Mouse (Mus musculus) heart, postnatal 4 days (tissue): ENCODE data around the gene Cyth1. TPM values are rescaled to one million over a fixed set of nuclear protein-coding genes. Genes with fewer than 3 reads are reported as not detected.
A peak's percentile ranks its signal among the peaks of the same experiment; 100 is the strongest.

ENCODE experiments used
- DNase-seq: peaks from one replicate; pipeline ENCODE4 v3.0.0; 2021
- total RNA-seq, 2 experiments: library from RNA; stranded (reverse); gene quantifications; 2 replicates each; pipeline ENCODE4 v1.2.3; 2021

Gene Cyth1
- total RNA-seq, 2 experiments from 2014 or later = 38.3 to 39.1 TPM

GRCm38 (mm10) chr11:118102838-118103237 lies 145.6 kb downstream of the Cyth1 start:
- peak; percentile 94 for DNase-seq

GRCm38 (mm10) chr11:118101133-118101532 lies 147.3 kb downstream of the Cyth1 start:
- no peak for DNase-seq

GRCm38 (mm10) chr11:118096736-118097135 lies 151.7 kb downstream of the Cyth1 start:
- DNase-seq = no peak

GRCm38 (mm10) chr11:118095004-118095403 lies 153.4 kb downstream of the Cyth1 start:
- DNase-seq = no peak

- no peak for DNase-seq
These were observed 157.3 kb downstream of the Cyth1 start for GRCm38 (mm10) chr11:118091002-118091670.

- DNase-seq = peak; percentile 32
These were observed 159.5 kb downstream of the Cyth1 start for GRCm38 (mm10) chr11:118088896-118089295.

- DNase-seq = no peak
These were observed 162.4 kb downstream of the Cyth1 start for GRCm38 (mm10) chr11:118085961-118086360.

GRCm38 (mm10) chr11:118085176-118085575 lies 163.2 kb downstream of the Cyth1 start:
- DNase-seq = no peak

- no peak for DNase-seq
These were observed 164.1 kb downstream of the Cyth1 start for GRCm38 (mm10) chr11:118084266-118084665.

GRCm38 (mm10) chr11:118083811-118084210 lies 164.6 kb downstream of the Cyth1 start:
- DNase-seq = peak; percentile 86

- DNase-seq = no peak
These were observed 166.1 kb downstream of the Cyth1 start for GRCm38 (mm10) chr11:118082294-118082693.

Other genes with a start within 250 kb of the Cyth1 start
- under 1 TPM; 0.05 TPM for gene Dnah17, start 118.0 kb downstream of the Cyth1 start, total RNA-seq
- gene Usp36, start 41.7 kb upstream of the Cyth1 start, total RNA-seq = 10 to 100 TPM; 15.5 to 18.7 TPM
- gene Cep295nl, start 93.9 kb upstream of the Cyth1 start, total RNA-seq = 1 to 10 TPM; 1.9 to 2.5 TPM
- gene Timp2, start 107.1 kb upstream of the Cyth1 start, total RNA-seq = 100 to 1,000 TPM; 206 to 223 TPM
- 10 to 100 TPM; 20.2 to 24.4 TPM for gene Lgals3bp, start 153.5 kb upstream of the Cyth1 start, total RNA-seq
- 10 to 100 TPM; 19.6 to 20.2 TPM for gene Cant1, start 170.5 kb upstream of the Cyth1 start, total RNA-seq
- gene C1qtnf1, start 179.6 kb upstream of the Cyth1 start, total RNA-seq = 10 to 100 TPM; 21.2 to 25.1 TPM
- 1 to 10 TPM; 4.0 to 5.8 TPM for gene Engase, start 228.2 kb upstream of the Cyth1 start, total RNA-seq